22 mouse cellular contexts compared by ENCODE assay signal in the genomic region with DNA sequence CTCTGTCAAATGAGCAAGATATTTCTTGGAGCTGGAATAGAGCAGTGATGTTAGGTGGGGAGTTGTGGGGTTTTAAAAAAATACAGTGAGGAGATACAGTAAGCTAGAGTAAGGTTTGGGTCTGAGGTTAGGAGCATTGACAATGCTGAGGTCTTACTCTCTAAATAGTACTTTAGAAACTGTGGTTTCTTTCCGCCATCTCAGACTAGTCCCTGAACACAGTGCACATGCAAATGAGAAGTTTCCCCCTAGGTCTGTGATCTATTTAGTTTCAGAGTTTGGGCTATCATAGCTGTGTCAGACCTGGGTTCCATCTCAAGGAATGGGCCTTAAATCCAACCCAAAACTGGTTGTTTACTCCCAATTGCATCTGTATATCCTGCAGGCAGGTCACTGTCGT. TPM values are rescaled to one million over a fixed set of nuclear protein-coding genes. Genes with fewer than 3 reads are reported as not detected.
"Had no signal": no experiment of that assay in that cellular context is flagged by ENCODE, and none has a peak within 500 bp of the region (broad histone marks: within the 10 kb centered on the region; RNA-seq: fewer than 3 reads in every experiment).

No protein-coding gene starts in this region.

- H3K4me2 ChIP-seq: neural tube, embryonic 13.5 days; neural tube, embryonic 15.5 days; stomach, embryonic 15.5 days had no signal

- H3K27me3 ChIP-seq: stomach, embryonic 15.5 days had no signal

- H3K36me3 ChIP-seq: neural tube, embryonic 13.5 days; neural tube, embryonic 15.5 days; stomach, embryonic 15.5 days had no signal

- H3K9me3 ChIP-seq: neural tube, embryonic 15.5 days; stomach, embryonic 15.5 days had no signal

- H3K27ac ChIP-seq: neural tube, embryonic 13.5 days; neural tube, embryonic 15.5 days; stomach, embryonic 15.5 days; stomach, postnatal 0 days had no signal

- H3K4me3 ChIP-seq: neural tube, embryonic 13.5 days; neural tube, embryonic 15.5 days; stomach, embryonic 15.5 days had no signal

- DNase-seq: retina, postnatal 1 day; right cerebral cortex, adult 18-20 months; right cerebral cortex, postnatal 14 days; right cerebral cortex, postnatal 25 days; right cerebral cortex, postnatal 4 days; spleen, adult 18-20 months; thymus, adult 18-20 months; thymus, adult 2 months; thymus, postnatal 14 days; thymus, postnatal 25 days; thymus, postnatal 36 days; thymus, postnatal 4 days had no signal

- H3K9ac ChIP-seq: neural tube, embryonic 13.5 days; neural tube, embryonic 15.5 days; stomach, embryonic 15.5 days had no signal

RNA-seq across cellular contexts. Expression of a gene that starts 1.3 kb away (rescaled TPM):
- total RNA-seq: neutrophil, adult 5-6 weeks had no signal
- polyA plus RNA-seq: spleen, adult 2 months; testis, adult 2 months; thymus, adult 2 months; urinary bladder, adult 2 months had no signal

RNA-seq across cellular contexts. Expression of a gene that starts 39.7 kb away (rescaled TPM):
- total RNA-seq: neutrophil, adult 5-6 weeks had no signal
- polyA plus RNA-seq: neural tube, embryonic 13.5 days; neural tube, embryonic 14.5 days; neural tube, embryonic 15.5 days; small intestine, adult 2 months; spleen, adult 2 months; urinary bladder, adult 2 months had no signal
